Mouse (Mus musculus) MEL (cell line): ENCODE data around the gene Cops4.

Source experiments
- CHD2 ChIP-seq: IDR thresholded peaks from 2 replicates; pipeline ENCODE4 v1.6.1; 2011; ENCODE audit warnings: low read length, improper control_type of control experiment
- CTCF ChIP-seq, 3 experiments: IDR thresholded peaks in 2 of 3; conservative IDR thresholded peaks in 1 of 3; 2 replicates each; pipeline ENCODE4 v1.5.1; 2011 to 2012; ENCODE audit warnings: low read length in 3 of 3, low read depth in 2 of 3, mild to moderate bottlenecking in 2 of 3, improper control_type of control experiment in 1 of 3, inconsistent platforms in 1 of 3, mixed read lengths in 1 of 3, moderate library complexity in 1 of 3; ENCODE audit not compliant: control insufficient read depth in 1 of 3, insufficient read depth in 1 of 3, poor library complexity in 1 of 3, severe bottlenecking in 1 of 3
- HCFC1 ChIP-seq: IDR thresholded peaks from 2 replicates; pipeline ENCODE4 v1.6.1; 2012; ENCODE audit warnings: low read depth, mild to moderate bottlenecking, inconsistent platforms, low read length, improper control_type of control experiment, moderate library complexity
- MAX ChIP-seq: IDR thresholded peaks from 2 replicates; pipeline ENCODE4 v1.6.1; 2011; ENCODE audit warnings: low read length, improper control_type of control experiment
- MXI1 ChIP-seq: IDR thresholded peaks from 2 replicates; pipeline ENCODE4 v1.6.1; 2011; ENCODE audit warnings: mild to moderate bottlenecking, low read depth, low read length, improper control_type of control experiment
- MYC ChIP-seq: IDR thresholded peaks from 2 replicates; pipeline ENCODE4 v1.6.1; 2011; ENCODE audit warnings: low read depth, mild to moderate bottlenecking, low read length, improper control_type of control experiment, moderate library complexity
- POLR2A ChIP-seq, 2 experiments: IDR thresholded peaks; 2 replicates each; pipeline ENCODE4 v1.6.1; 2011 to 2012; ENCODE audit warnings: low read length in 2 of 2, mild to moderate bottlenecking in 2 of 2, control low read depth in 1 of 2, improper control_type of control experiment in 1 of 2, low read depth in 1 of 2, moderate library complexity in 1 of 2; ENCODE audit not compliant: control insufficient read depth in 1 of 2, insufficient read depth in 1 of 2, poor library complexity in 1 of 2
- TCF12 ChIP-seq: IDR thresholded peaks from 2 replicates; pipeline ENCODE4 v1.6.1; 2014; ENCODE audit warnings: low read depth, mild to moderate bottlenecking, inconsistent platforms, low read length, improper control_type of control experiment, moderate library complexity
- ZMIZ1 ChIP-seq: IDR thresholded peaks from 2 replicates; pipeline ENCODE4 v1.6.1; 2012; ENCODE audit warnings: low read depth, mild to moderate bottlenecking, inconsistent platforms, low read length, improper control_type of control experiment, moderate library complexity

- TF ChIP-seq HCFC1 (no peak), MYC (peak; percentile 64; the same call in 1 of the 2 replicates), MAX (no peak), CTCF (IDR thresholded peaks at IDR 0.05 in 2 of 3, conservative IDR thresholded peaks at IDR 0.05 in 1 of 3; ENCODE audit: control insufficient read depth in 1 of 3, insufficient read depth in 1 of 3, low read depth in 2 of 3, low read length in 3 of 3, poor library complexity in 1 of 3, severe bottlenecking in 1 of 3) (peak in 1 of 3 experiments; percentile 49; a peak in 2 of 6 replicates), POLR2A (IDR thresholded peaks at IDR 0.05; ENCODE audit: control insufficient read depth in 1 of 2, insufficient read depth in 1 of 2, low read depth in 1 of 2, low read length in 2 of 2, poor library complexity in 1 of 2) (no peak), TCF12 (no peak), ZMIZ1 (no peak), MXI1 (no peak), CHD2 (no peak)
Observed at GRCm38 (mm10) chr5:100558783-100559182, 40.7 kb downstream of the Cops4 start.
